Mouse (Mus musculus) testis, postnatal 10 days (tissue): Measurements from ENCODE around the gene Prdx6.

Experiments
- DNase-seq: peaks from one replicate; pipeline ENCODE4 v3.0.0; 2021; ENCODE audit warnings: low spot score

Prdx6 gene

GRCm38 (mm10) chr1:161250604-161251416 is at the start of gene Prdx6:
Gene Prdx6 (minus strand): TSS chr1:161251219.
- peak; percentile 84 for DNase-seq

DNA sequence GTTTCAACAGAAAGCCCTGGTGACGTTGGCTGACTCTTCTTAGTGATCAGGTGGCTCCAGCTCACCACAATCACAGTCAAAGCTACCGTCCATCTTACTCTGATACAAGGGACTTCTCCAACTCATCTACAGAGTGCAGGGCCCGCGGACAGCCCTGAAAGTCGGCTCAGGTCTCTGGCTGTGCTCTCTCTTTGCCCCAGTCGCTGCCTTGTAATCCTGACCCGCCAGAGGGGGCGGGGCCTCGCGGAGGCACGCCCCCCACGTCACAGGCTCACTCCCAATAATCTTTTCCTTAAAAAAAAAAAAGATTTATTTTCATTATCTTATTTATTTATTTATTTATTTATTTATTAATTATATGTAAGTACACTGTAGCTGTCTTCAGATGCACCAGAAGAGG is 37.2 kb upstream of the Prdx6 start:
- DNase-seq, result no peak

DNA sequence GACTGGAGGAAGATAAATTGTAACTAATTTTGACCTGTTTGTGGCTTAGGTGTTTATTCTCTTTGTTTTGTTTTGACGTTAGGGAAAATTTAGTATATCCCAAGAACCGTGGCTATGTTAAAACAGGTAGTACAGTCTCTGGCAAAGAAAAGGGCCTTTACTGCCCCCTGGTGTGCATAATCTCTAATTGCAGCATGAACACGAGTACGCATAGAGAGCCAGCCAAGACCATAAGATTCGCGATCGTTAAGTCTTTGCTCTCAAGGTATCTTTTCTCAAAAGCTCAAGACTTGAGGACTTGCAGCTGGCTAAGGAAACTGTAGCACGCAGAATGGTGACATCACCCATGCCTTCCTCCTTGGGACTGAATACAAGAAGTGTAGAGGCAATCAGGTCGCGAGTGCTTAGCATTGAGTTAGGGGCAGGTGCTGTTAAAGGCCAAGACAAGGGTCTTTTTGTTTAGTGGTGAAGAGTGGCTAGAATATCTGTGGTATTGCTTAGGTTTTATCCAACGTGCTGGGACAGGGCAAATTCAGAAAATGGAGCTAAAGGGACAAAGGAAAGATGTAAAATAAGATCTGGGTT is 35.8 kb upstream of the Prdx6 start:
- peak; percentile 59 for DNase-seq

- DNase-seq, result no peak
Measured at GRCm38 (mm10) chr1:161281054-161281688, 30.2 kb upstream of the Prdx6 start.

DNA sequence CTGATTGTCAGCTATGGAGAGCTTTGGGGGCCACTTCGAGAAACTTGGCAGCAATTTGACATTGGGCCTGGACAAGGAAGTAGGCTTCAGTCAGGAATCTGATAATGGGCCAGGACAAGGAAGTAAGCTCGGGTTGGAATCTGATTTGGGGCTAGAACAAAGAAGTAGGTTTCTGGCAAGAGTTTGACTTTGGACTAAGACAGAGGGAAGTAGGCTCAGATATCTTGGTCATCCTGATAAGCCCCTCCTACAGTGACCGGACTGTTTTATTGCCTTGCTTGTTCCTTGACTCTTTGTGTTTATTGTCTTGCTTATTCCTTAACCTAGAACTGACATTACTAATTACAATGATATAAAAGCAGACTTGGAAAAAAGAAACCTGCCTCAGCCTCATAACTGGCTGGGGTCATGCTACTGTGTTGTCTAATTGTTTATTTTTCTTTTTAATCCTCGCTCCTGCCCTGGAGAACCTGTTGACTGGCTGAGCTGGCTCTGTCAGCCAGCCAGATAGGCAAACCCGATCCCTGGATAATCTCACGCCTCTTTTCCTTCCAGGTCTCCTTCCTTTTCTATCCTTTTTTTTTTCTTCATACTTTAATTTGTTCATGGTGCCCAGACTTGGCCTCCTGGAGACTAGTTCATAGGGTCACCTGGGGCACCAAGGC is 28.4 kb upstream of the Prdx6 start:
- DNase-seq, result no peak

DNA sequence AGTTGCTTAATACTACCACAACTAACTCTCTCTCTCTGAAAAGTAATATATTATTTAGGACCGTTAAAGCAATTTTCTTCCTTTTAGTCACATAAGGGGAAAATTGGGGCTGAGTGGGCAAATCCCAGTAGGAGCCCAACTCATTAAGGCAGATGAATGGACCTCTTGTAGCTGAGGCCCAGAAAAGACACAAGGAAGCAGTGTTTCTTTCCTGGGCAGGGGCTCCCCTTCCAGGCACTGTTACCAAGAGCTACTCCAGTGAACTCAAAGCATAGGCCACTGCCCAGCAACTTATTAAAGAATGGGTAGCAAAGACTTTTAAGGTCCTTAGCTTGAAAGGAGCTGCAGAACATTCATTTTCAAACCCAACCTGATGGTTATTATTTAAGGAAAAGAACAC is 22.5 kb upstream of the Prdx6 start:
- DNase-seq, result no peak

DNA sequence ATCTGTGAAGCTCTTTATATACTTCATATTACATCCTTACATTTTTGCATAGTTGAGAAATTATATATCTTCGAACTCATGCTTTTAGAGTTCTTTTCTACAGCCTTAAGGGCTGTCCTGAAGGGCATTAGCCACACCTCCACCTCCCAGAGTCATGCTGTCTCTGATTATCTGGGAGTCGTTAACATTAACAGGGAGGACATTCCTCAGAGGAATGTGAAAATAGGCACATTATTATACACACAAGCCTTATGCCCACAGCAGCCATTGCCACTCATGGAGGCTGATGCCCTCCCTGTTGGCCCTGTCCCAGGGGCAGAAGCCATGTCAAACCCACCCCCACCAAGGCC is 20.4 kb upstream of the Prdx6 start:
- no peak for DNase-seq

- no peak for DNase-seq
Measured at GRCm38 (mm10) chr1:161270776-161271460, 19.9 kb upstream of the Prdx6 start.

DNA sequence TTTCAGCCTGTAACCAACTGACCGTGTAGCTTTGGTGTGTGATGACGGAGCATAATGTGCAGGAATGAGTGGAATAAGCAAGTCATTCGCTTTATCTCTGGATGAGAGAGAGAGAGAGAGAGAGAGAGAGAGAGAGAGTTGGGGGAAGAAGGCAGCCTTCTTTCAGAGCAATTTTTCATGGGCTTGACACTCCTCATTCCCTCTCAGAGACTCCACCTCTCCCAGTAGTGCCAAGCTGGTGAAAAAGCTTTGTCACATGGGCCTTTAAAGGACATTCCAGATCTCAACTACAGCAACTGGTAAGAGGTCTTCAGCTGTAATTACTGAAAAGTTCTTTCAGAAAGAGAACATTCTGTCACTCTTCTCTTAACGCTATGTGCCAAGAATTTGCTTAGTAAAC is 18.3 kb upstream of the Prdx6 start:
- DNase-seq, result no peak

- DNase-seq, result no peak
Measured at GRCm38 (mm10) chr1:161268884-161269283, 17.9 kb upstream of the Prdx6 start.

- no peak for DNase-seq
Measured at GRCm38 (mm10) chr1:161268116-161268515, 17.1 kb upstream of the Prdx6 start.

- DNase-seq, result no peak
Measured at GRCm38 (mm10) chr1:161264961-161265360, 13.9 kb upstream of the Prdx6 start.

GRCm38 (mm10) chr1:161263584-161263983 is 12.6 kb upstream of the Prdx6 start:
- no peak for DNase-seq

DNA sequence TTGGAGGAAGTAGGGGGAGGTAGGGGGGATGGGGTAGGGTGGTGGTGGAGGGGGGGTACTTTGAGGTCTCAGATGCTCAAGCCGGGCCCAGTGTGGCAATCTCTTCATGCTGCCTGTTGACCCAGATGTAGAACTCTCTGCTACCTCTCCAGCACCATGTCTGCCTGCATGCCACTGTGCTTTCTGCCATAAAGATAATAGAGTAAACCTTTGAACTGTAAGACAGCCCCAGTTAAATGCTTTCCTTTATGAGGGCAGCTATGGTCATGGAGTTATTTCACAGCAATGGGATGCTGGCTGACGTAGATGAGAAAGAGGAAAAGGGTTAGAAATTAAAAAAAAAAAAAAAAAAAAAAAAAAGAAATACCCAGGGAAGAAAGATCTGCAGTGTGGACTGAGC is 11.5 kb upstream of the Prdx6 start:
- no peak for DNase-seq

GRCm38 (mm10) chr1:161260761-161261160 is 9.7 kb upstream of the Prdx6 start:
- DNase-seq, result no peak

DNA sequence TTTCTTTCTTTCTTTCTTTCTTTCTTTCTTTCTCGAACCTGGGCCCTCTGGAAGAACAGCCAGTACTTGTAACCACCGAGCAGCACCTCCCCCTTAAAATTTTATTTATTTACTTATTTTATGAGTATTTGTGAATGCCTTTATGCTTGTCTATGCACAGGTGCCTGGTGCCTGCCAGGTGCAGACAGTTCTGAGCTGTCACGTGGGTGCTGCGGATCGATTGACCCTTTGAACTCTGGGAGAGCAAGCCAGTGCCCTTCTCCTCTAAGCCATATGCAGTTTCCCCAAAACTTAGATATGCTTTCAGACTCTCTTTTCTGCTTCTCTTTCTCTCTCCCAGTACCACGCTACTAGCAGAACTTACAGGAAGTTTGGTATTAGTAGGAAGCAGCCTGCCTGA is 8.1 kb upstream of the Prdx6 start:
- DNase-seq, result no peak

DNA sequence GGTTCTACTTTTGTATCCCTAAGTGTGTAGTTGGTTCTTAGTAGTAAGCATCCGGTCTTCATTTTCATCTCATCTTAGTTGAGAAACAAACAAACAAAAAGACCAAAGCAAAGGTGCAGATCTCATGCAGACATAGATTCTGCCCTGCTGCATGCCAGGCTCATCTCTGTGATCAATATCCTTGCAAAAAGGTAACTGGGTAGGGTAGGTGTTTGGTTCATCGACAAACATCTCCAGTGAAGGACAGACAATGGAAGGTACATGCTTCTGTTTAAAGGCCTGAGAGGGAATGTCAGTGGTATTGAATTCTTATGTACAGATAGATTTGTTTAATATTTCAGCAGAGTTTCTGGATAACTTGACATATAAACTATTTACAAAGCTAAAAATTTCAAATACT is 7.3 kb upstream of the Prdx6 start:
- DNase-seq, result no peak

DNA sequence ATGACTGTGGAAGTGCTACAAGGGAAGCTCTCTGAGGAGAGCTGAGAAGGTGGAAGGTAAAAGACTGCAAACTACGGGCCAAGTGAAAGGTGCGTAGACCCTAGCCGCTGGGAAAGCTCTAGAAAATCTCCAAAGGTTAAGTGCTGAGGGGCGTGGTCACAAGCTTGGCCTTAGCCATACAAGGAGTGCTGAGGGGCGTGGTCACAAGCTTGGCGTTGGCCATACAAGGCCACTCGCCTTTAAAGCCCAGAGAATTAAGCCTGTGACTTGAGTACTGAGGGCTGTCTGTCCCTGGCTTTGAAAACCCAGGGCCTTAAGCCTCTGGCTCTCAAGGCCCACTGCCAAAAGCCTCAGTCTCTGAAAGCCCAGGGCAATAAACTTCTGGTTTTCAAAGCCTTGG is 5.9 kb upstream of the Prdx6 start:
- DNase-seq, result no peak

DNA sequence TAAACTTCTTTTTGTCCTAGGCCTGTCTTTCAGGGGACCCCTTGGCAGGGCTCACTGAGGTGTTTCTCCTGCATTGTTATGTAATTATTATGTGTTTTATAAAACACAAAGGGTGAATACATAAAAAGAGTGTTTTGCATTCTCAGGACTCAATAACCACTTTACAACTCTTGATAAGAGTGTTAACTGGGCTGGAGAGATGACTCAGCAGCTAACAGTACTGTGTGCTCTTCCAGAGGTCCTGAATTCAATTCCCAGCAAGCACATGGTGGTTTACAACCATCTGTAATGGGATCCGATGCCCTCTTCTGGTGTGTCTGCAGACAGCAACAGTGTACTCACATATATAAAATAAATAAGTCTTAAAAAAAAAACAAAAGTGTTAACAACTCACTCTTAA is 3.3 kb upstream of the Prdx6 start:
- no peak for DNase-seq

DNA sequence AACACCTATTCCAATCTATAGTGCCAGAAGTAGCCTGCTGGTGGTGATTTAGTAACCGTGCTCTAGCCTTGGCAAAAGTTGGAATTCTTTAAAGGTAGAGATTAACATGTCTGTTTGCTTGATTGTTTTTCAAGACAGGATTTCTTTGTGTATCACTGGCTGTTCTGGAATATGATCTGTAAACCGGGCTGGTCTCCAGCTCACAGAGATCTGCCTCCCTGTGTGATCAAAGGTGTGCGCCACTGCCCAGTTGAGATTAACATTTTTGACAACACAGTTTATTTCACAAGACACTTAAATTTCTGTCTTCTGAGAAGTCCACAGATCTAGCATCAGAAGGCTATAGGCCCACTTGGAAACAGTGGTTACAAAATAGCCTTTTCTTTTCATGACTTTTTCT is 1.9 kb upstream of the Prdx6 start:
- no peak for DNase-seq

DNA sequence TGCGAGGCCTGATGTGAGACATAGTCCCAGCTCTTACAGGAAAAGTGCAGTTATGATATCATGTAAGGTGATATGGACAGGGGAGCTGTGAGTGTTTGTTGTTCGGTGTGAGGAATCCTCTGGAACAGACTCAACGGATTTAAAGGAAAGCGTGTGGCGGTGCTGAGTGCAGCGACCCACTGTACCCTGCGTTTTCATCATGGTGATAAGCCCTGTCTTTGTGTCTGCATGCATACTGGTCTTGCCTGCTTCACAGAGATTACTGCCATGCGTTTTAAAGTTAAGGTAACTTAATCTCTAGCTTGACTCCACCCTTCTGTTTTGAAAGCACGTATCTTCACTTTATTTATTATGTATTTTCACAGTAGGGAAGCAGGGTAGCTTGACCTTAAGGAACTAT is 1.3 kb upstream of the Prdx6 start:
- no peak for DNase-seq
